Mouse (Mus musculus) forebrain, embryonic 14.5 days (tissue): ENCODE measurements around the gene Hoxa2. TPM values are rescaled to one million over a fixed set of nuclear protein-coding genes. Genes with fewer than 3 reads are reported as not detected.

ENCODE experiments used
- polyA plus RNA-seq: library from polyadenylated mRNA; unstranded; fragments of >200 nt; fragmentation: Nextera tagmentation; extraction: Ambion mirVana; gene quantifications from 2 replicates; pipeline ENCODE4 v1.2.1, GENCODE M21; 2014

Gene Hoxa2
- polyA plus RNA-seq, 1 experiment from 2014 or later = not detected

Other genes starting within 250 kb of the Hoxa2 start
- 5.7 and 7.3 TPM in 2 replicates for gene Skap2, start 152.3 kb downstream of the Hoxa2 start, polyA plus RNA-seq
- not detected in 2 replicates for gene Hoxa1, start 6.5 kb downstream of the Hoxa2 start, polyA plus RNA-seq
- gene 5730596B20Rik, start 12.7 kb upstream of the Hoxa2 start, polyA plus RNA-seq = not detected in 2 replicates
- not detected in 2 replicates for gene Hoxa4, start 26.9 kb upstream of the Hoxa2 start, polyA plus RNA-seq
- gene Hoxa5, start 39.8 kb upstream of the Hoxa2 start, polyA plus RNA-seq = 0.26 TPM in 1 of 2 replicates, not detected in the other
- gene Hoxa6, start 43.9 kb upstream of the Hoxa2 start, polyA plus RNA-seq = not detected in 2 replicates
- gene Hoxa3, start 48.5 kb upstream of the Hoxa2 start, polyA plus RNA-seq = not detected in 2 replicates
- not detected in 2 replicates for gene Gm28308, start 48.5 kb upstream of the Hoxa2 start, polyA plus RNA-seq
- gene Hoxa7, start 57.0 kb upstream of the Hoxa2 start, polyA plus RNA-seq = not detected in 2 replicates
- gene Hoxa9, start 66.3 kb upstream of the Hoxa2 start, polyA plus RNA-seq = not detected in 2 replicates
- gene Hoxa10, start 76.0 kb upstream of the Hoxa2 start, polyA plus RNA-seq = not detected in 2 replicates
- not detected in 2 replicates for gene Hoxa11, start 81.0 kb upstream of the Hoxa2 start, polyA plus RNA-seq
- not detected in 2 replicates for gene Hoxa13, start 96.0 kb upstream of the Hoxa2 start, polyA plus RNA-seq
- gene Evx1, start 148.7 kb upstream of the Hoxa2 start, polyA plus RNA-seq = not detected in 2 replicates